Mouse (Mus musculus) liver, embryonic 14.5 days (tissue): Measurements from ENCODE around the gene Rcsd1. TPM values are rescaled to one million over a fixed set of nuclear protein-coding genes. Genes with fewer than 3 reads are reported as not detected.
A peak's percentile ranks its signal among the peaks of the same experiment; 100 is the strongest.

Experiments used
- ATAC-seq: fragments of 200-750 bp; cut with Nextera tagmentation; 2 replicates; pipeline ENCODE4 v1.8.0; 2017; ENCODE audit warnings: moderate number of reproducible peaks, mild to moderate bottlenecking, moderate library complexity; ENCODE audit not compliant: insufficient read depth
- DNase-seq, 3 experiments: peaks; one replicate each; pipeline ENCODE4 v3.0.0-alpha.2; 2012 to 2013; ENCODE audit warnings: low read depth in 3 of 3, low spot score in 3 of 3
- H3K27ac ChIP-seq: fragments of 300-500 bp; sonication (generic); 2 replicates; pipeline ENCODE4 v1.5.1; 2014; ENCODE audit warnings: moderate library complexity, mild to moderate bottlenecking, control low read depth, inconsistent platforms
- H3K27me3 ChIP-seq: fragments of 300-500 bp; sonication (generic); 2 replicates; pipeline ENCODE4 v1.6.1; 2014; ENCODE audit warnings: mild to moderate bottlenecking, low read length, moderate library complexity; ENCODE audit not compliant: control insufficient read depth, insufficient read depth
- H3K36me3 ChIP-seq: fragments of 300-500 bp; sonication (generic); replicated peaks from 2 replicates; pipeline ENCODE4 v1.6.1; 2014; ENCODE audit warnings: low read depth; ENCODE audit not compliant: control insufficient read depth, insufficient read depth
- H3K4me1 ChIP-seq, 2 experiments: fragments of 200-500 bp in 1 of 2; fragments of 300-500 bp in 1 of 2; sonication (generic) in 1 of 2; replicated peaks; 2 replicates each; pipeline ENCODE4 v1.6.1; 2012 to 2014; ENCODE audit warnings: antibody characterized with exemption in 1 of 2, inconsistent platforms in 1 of 2, low read length in 1 of 2; ENCODE audit not compliant: control insufficient read depth in 2 of 2, insufficient read depth in 2 of 2
- H3K4me2 ChIP-seq: fragments of 300-500 bp; sonication (generic); 2 replicates; pipeline ENCODE4 v1.6.1; 2014; ENCODE audit warnings: low read depth, mild to moderate bottlenecking, control low read depth, moderate library complexity
- H3K4me3 ChIP-seq, 2 experiments: fragments of 200-500 bp in 1 of 2; fragments of 300-500 bp in 1 of 2; sonication (generic) in 1 of 2; 2 replicates each; pipeline ENCODE4 v1.5.1; 2012 to 2014; ENCODE audit warnings: low read depth in 2 of 2, low read length in 2 of 2, mild to moderate bottlenecking in 2 of 2, control low read depth in 1 of 2, inconsistent platforms in 1 of 2, moderate library complexity in 1 of 2; ENCODE audit not compliant: insufficient read depth in 1 of 2
- H3K9ac ChIP-seq: fragments of 300-500 bp; sonication (generic); replicated peaks from 2 replicates; pipeline ENCODE4 v1.6.1; 2014; ENCODE audit warnings: mild to moderate bottlenecking, control low read depth, moderate library complexity
- H3K9me3 ChIP-seq: fragments of 300-500 bp; sonication (generic); 2 replicates; pipeline ENCODE4 v1.6.1; 2016; ENCODE audit warnings: low read length, mixed read lengths; ENCODE audit not compliant: control insufficient read depth
- CTCF ChIP-seq: IDR thresholded peaks from 2 replicates; pipeline ENCODE4 v1.5.1; 2016; ENCODE audit warnings: antibody characterized with exemption, low read depth, control low read depth
- EP300 ChIP-seq: IDR thresholded peaks from 2 replicates; pipeline ENCODE4 v1.6.1; 2016; ENCODE audit warnings: antibody characterized with exemption, low read depth
- WGBS: fragments of 180-500 bp; shearing (Covaris S2); extraction: QIAGEN DNeasy Blood & Tissue Kit; methylation state at CpG from one replicate; pipeline ENCODE4 v1.1.7; 2014; ENCODE audit not compliant: insufficient replicate concordance; 5-methylcytosine and 5-hydroxymethylcytosine counted together
- polyA plus RNA-seq, 2 experiments: library from polyadenylated mRNA; depleted of rRNA in 1 of 2; stranded (reverse) in 1 of 2; unstranded in 1 of 2; fragments of >200 nt; fragmentation: Nextera tagmentation in 1 of 2; extraction: Ambion mirVana in 1 of 2; gene quantifications; 2 replicates each; pipeline versions ENCODE4 v1.2.1 to v1.2.3; 2012 to 2014

Gene Rcsd1
- polyA plus RNA-seq, 2 experiments = 2.4 to 4.8 TPM

DNA sequence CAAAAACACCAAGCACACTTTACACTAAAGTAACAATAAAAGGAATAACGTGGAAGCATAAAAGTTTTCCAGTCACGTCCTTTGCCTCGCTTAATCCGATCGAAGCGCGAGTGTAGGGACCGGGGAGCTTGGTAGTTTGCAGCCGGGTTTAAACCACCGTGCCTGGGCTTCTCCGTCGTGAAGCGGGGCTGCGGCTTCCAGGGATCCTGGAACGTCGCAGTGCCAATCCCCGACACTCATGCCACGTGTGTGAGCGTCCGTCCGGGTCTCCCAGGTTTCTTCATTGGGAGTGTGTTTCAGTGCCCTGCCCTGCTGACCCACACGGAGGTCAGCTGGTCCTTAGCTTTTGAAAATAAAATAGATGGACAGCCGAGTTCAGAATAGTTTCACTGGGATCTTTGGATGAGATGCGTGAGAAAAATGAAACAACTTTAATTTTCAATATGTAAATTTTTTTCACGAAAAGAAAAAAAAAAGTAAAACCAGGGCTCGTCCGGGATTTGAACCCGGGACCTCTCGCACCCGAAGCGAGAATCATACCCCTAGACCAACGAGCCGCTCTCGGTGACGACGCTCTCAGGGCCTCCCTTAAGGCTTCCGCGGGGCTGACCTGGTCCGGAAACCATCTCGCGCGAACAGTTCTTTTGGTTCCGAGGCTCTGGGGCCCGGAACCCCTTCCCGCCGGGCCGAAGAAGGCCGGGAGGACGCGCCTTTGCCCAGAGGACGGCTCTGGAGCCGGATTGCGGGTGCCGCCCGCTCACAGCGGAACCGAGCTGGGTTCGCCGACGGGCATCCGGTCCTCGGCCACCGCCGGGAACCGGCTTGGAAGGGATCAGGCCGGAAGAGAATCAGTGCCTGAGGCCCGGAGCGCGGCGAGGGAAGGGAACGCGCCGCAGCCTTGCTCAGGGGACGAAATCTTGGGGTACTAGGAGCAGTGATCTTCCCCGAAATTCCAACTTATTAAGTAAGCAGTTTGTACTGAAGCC, 67.5 kb downstream of the Rcsd1 start:
- H3K27ac ChIP-seq = peak overlapping the region; percentile 24; the same call in 1 of the 2 replicates
- DNase-seq (peak; percentile 50 to 70 (median 57)), ATAC-seq (peak; percentile 82)
- no peaks in the 10 kb centered on the region for H3K36me3 ChIP-seq
- no peaks in the 10 kb centered on the region for H3K27me3 ChIP-seq
- peaks cover 7 to 11% of the 10 kb centered on the region in 2 experiments; a peak in 3 of 4 replicates for H3K4me1 ChIP-seq
- WGBS = under 1% methylated on average over 75 of the region's 75 CpGs
- H3K9me3 ChIP-seq = no peaks in the 10 kb centered on the region
- peak overlapping the region; percentile 78 for H3K9ac ChIP-seq
- peak overlapping the region; percentile 81 to 89 for H3K4me3 ChIP-seq
- H3K4me2 ChIP-seq = peak overlapping the region; percentile 87
- no peak for TF ChIP-seq CTCF
- TF ChIP-seq EP300 = peak; percentile 35; the same call in 1 of the 2 replicates

GRCm38 (mm10) chr1:165641271-165641771, 68.2 kb downstream of the Rcsd1 start:
- no peaks in the 10 kb centered on the region for H3K9me3 ChIP-seq
- H3K9ac ChIP-seq = peak overlapping the region; percentile 58
- no peaks in the 10 kb centered on the region for H3K27me3 ChIP-seq
- DNase-seq (peak; percentile 58 to 74 (median 66)), ATAC-seq (peak; percentile 69)
- TF ChIP-seq CTCF (peak; percentile 76), EP300 (no peak)
- WGBS = 5% methylated on average over 16 of the region's 16 CpGs
- peaks cover 7 to 12% of the 10 kb centered on the region in 2 experiments; a peak in 3 of 4 replicates for H3K4me1 ChIP-seq
- no peak overlapping the region for H3K27ac ChIP-seq
- H3K4me3 ChIP-seq = peak overlapping the region; percentile 81 to 89
- no peaks in the 10 kb centered on the region for H3K36me3 ChIP-seq
- peak overlapping the region; percentile 87 for H3K4me2 ChIP-seq

GRCm38 (mm10) chr1:165636289-165636688, 73.3 kb downstream of the Rcsd1 start:
- H3K36me3 ChIP-seq = no peaks in the 10 kb centered on the region
- no peak for TF ChIP-seq EP300
- ATAC-seq (no peak), DNase-seq (no peak)
- peaks cover 6% of the 10 kb centered on the region for H3K27me3 ChIP-seq
- H3K4me2 ChIP-seq = no peak overlapping the region
- no peak overlapping the region for H3K9ac ChIP-seq
- H3K4me3 ChIP-seq = no peak overlapping the region
- WGBS = 73% methylated on average over 8 of the region's 8 CpGs
- no peaks in the 10 kb centered on the region for H3K9me3 ChIP-seq
- H3K27ac ChIP-seq = no peak overlapping the region
- peaks cover 11 to 31% of the 10 kb centered on the region in 2 experiments for H3K4me1 ChIP-seq

DNA sequence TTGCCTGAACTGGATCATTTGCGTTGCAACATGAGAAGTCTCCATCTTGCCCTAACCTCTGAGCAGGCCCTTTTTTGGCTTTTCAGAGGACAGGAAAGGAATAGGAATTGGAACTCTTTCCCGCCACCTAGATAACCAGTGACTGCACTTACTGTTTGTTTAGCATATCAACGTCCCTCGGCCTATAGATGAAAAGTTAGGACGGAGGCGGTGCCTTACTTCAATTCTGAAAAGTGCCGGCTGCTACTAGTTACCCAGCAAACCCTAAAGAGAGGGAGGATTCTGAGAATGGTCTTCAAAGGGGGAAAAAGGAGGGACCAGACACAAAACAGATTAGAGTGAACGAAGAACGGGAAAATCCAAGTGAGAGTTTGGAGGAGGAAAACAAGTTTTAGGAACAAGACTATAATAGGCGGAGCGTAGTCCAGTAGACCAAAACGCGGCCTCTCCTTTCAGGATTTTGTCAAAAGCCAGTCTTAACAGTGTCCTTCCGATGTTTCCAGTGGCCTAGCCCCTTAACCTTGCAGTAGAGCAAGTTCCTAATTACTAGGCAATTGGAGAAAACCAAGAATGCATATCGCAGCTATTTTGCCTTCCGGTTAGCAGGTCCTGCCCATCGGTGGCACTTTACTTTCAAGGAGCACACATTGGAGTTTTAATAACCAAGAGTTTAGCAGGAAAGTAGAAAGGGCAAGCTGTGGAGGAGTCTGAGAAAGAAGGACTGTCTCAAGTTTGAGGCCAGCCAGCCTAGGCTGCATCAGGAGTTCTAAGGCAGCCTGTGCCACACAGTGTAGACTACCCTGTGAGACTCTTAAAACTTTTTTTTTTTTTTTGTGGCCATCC, 74.3 kb downstream of the Rcsd1 start:
- H3K27me3 ChIP-seq = peaks cover 6% of the 10 kb centered on the region
- H3K27ac ChIP-seq = peak overlapping the region; percentile 42; the same call in 1 of the 2 replicates
- ATAC-seq = peak; percentile 13; the same call in 1 of the 2 replicates
- TF ChIP-seq CTCF = no peak
- no peak for TF ChIP-seq EP300
- WGBS = 39% methylated on average over 17 of the region's 17 CpGs
- H3K9me3 ChIP-seq = no peaks in the 10 kb centered on the region
- peaks cover 7 to 36% of the 10 kb centered on the region in 2 experiments for H3K4me1 ChIP-seq
- peak overlapping the region; percentile 90 for H3K4me2 ChIP-seq
- peak overlapping the region; percentile 9 for H3K9ac ChIP-seq
- no peak for DNase-seq
- H3K36me3 ChIP-seq = no peaks in the 10 kb centered on the region
- H3K4me3 ChIP-seq = peak overlapping the region; percentile 48 to 66
